Mouse (Mus musculus): ENCODE measurements around the gene Morc3. TPM values are rescaled to one million over a fixed set of nuclear protein-coding genes. Genes with fewer than 3 reads are reported as not detected.

Gene Morc3
- polyA plus RNA-seq, 1 experiment: 10.7 TPM

GRCm38 (mm10) chr16:93807961-93808554 is 23.9 kb upstream of the Morc3 start:
- TF ChIP-seq GATA1 (IDR thresholded peaks at IDR 0.05; ENCODE audit: low read length): no peak

DNA sequence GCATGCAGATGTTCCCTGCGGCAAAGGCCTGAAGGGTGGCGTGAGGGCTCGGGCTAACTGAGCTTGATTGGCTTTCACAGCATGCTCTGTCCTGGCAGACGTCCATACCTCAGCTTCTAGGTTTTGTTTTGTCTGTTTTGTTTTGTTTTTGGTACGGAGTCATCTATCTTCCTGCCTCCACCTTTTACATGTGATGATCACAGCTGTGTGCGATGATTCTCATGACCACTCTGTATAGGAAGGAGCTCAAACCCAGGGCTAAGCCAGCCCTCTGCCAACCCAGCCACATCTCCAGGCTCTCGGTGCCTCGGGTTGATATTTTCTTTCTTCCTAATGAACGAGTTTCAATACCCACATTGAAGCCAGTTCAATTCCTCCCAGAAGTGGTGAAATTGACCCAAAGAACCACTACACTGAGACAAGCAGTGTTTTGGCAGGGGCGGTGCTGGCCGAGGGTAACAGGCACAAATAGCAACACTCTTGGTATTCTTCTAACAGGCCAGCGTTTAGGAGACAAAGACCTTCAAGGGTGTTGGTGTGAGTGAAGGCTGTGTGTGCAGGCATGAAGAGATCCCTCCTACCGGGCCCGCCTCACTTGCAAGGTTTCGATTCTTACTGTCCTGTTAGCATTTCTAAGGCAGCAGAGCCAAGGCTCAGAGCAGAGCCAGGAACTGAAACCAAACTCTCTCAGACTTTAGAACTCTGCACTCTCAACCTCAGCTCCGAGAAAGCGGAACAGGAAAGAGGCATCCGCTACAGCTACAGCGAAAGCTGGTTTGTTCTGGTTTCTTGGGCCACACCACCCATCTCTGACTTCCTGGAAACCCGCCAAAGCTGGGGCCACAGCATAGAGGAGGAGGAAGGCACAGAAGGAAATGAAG is 15.8 kb upstream of the Morc3 start:
- no peak for TF ChIP-seq GATA1 (IDR thresholded peaks at IDR 0.05; ENCODE audit: low read length)

GRCm38 (mm10) chr16:93816861-93817260 is 15.1 kb upstream of the Morc3 start:
- no peak for TF ChIP-seq GATA1 (IDR thresholded peaks at IDR 0.05; ENCODE audit: low read length)

- no peak for TF ChIP-seq GATA1 (IDR thresholded peaks at IDR 0.05; ENCODE audit: low read length)
Observed at GRCm38 (mm10) chr16:93817371-93817770, 14.6 kb upstream of the Morc3 start.

DNA sequence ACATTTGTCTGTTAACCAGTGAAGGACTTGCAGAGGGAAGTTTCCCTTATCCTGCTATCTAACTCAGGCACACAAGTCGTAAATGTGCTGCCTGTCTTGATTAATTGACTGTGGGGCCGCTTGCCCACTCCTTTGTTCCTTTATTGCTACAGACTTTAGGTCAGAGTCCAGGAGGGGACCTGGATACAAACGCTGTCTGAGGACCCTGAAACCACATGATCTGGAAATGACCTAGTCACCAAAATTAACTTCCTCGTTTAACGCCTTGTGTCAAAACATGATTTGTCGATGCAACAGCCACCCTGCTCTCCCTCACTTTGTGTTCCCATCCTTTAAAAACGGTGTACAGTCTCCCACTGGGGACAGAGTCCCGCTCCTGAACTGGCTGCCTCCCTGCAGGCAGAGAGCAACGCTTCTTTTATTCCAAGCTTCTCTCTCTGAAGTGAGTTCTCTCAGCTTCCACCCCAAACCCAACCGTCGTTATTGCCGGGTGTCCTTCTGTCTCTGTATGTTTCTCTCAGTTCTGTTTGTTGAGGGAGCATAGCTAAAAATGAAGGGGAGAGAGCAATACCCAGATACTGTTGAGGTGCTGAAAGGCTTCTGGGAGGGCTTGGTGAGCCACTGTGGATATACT is 13.1 kb upstream of the Morc3 start:
- peak; percentile 45 for TF ChIP-seq GATA1 (IDR thresholded peaks at IDR 0.05; ENCODE audit: low read length)

GRCm38 (mm10) chr16:93819325-93819696 is 12.6 kb upstream of the Morc3 start:
- TF ChIP-seq GATA1 (IDR thresholded peaks at IDR 0.05; ENCODE audit: low read length): no peak

DNA sequence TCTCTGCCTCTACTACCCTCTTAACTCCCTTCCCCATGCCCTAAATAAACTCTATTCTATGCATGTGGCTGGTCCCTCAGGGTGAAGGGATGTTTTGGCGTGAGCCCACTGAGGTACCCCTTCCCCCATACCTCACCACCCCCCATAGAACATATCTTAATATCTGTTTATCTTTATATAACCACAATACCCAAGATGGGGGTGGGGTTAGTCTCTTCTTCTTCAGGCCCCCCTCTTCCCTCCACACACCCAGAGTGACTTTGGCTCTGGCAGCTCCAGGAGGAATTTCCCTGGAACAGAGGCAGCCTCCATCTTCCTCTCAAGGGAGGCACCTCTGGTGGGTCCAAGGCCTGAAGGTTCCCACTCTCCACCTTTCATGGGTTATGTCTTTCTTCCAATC is 11.9 kb upstream of the Morc3 start:
- no peak for TF ChIP-seq GATA1 (IDR thresholded peaks at IDR 0.05; ENCODE audit: low read length)

DNA sequence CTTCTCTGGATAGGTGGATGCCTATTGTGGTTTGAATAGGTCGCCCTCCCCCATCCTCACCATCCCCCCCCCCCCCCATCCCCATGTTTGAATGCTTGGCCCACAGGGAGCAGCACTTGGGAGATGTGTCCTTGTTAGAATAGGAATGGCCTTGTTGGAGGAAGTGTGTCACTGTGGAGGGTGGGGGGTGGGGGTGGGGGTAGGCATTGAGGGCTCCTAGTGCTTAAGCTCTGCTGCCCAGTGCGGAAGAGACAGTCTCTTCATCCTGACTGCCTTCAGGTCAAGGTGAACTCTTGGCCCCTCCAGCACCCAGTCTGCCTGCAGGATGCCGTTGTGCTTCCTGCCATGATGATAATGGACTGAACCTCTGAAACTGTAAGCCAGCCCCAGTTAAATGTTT is 10.2 kb upstream of the Morc3 start:
- no peak for TF ChIP-seq GATA1 (IDR thresholded peaks at IDR 0.05; ENCODE audit: low read length)

DNA sequence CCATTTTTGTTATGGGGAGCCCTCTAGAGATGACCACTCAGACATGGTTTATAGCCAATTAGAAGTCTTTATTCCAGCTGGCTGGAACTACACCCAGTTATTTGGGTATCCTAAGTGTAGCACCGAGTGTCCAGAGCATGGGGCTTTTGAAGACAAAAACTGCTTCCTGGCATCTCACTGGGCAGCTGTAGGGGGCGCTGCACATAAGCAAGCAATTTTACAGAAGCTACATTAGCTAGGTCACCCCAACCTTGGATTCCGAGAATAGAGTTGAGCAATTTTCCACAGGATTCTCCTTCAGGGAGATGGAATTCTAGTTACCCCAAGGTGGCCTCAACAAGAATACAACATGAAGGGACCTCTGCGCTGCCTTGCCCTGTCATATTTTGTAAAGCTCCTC is 7.1 kb upstream of the Morc3 start:
- no peak for TF ChIP-seq GATA1 (IDR thresholded peaks at IDR 0.05; ENCODE audit: low read length)

DNA sequence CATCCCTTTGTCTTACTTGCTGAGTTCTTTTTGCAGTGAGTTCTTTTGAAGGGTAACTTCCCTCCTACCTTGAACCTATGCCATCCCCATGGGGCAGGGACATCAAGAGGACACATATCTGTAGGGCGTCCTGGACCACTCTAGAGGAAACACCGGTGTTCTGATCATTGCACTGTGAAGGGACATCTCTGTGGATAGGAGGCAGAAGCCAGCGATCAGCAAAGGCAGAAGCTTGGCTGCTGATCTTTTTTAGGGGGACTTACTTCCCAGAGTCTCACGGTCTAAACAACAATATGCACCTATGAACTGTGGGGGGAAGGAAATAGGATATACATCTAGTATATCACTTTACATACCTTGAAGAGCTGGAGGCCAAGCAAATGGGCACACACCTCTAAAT is 6.5 kb upstream of the Morc3 start:
- no peak for TF ChIP-seq GATA1 (IDR thresholded peaks at IDR 0.05; ENCODE audit: low read length)

- no peak for TF ChIP-seq GATA1 (IDR thresholded peaks at IDR 0.05; ENCODE audit: low read length)
Observed at GRCm38 (mm10) chr16:93826054-93826453, 5.9 kb upstream of the Morc3 start.

DNA sequence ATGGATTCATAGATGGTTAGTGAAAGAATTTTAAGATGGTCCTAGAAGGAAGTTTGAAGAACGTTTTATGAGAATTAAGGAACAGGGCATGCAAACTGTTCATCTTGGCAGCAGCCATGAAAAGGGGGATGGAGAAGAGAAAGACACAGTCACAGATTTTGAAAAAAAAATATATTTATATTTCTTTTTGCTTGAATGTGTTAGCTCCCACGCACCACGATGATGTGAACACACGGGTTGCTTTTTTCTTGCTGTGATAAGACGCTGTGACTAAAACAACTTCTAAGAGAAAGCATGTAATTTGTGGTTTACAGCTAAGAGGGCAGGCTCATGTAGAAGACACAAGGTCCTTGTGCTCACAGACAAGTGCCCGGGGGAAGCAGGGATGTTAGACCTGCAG is 5.0 kb upstream of the Morc3 start:
- no peak for TF ChIP-seq GATA1 (IDR thresholded peaks at IDR 0.05; ENCODE audit: low read length)

GRCm38 (mm10) chr16:93829526-93829925 is 2.4 kb upstream of the Morc3 start:
- no peak for TF ChIP-seq GATA1 (IDR thresholded peaks at IDR 0.05; ENCODE audit: low read length)

DNA sequence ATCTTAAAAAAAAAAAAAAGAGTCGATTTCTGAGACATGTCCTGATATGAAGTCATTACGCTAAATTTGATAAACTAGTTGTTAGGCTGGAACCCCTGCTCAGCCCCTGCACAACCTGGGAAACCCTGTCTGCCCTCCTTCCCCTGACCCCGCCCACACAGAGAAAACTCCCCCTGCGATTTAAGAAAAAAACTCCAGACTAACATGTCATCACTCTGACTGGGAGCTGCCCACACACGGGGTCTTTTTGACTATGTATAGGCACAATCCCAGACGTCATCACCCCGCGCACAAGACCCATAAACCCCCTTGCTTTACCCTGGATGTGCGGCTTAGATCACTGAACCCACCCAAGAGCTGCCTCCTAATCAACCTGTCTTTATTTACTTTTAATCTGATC is 1.9 kb upstream of the Morc3 start:
- TF ChIP-seq GATA1 (IDR thresholded peaks at IDR 0.05; ENCODE audit: low read length): no peak

DNA sequence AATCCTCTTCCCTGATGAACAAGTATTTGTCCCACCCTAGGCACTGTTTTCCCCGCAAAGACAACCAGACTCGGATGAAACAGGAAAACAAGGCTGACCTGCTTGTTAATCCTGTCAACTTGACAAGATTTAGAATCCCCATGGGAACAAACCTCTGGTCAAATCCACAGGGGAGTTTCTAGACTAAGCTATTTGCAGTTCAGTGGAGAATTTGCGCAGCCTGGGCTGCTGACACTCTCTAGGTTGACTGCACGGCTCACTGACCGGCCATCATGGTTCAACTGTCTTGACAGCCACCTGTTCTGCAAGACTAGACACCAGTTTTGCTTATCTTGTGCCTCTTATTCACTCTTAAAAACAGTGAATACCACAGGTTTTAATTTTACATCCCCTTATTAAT is 1.0 kb upstream of the Morc3 start:
- no peak for TF ChIP-seq GATA1 (IDR thresholded peaks at IDR 0.05; ENCODE audit: low read length)

GRCm38 (mm10) chr16:93832451-93833276 is 743 bp downstream of the Morc3 start:
- TF ChIP-seq GATA1 (IDR thresholded peaks at IDR 0.05; ENCODE audit: low read length): no peak
